Mouse (Mus musculus): ENCODE measurements around the gene Spns2. TPM values are rescaled to one million over a fixed set of nuclear protein-coding genes. Genes with fewer than 3 reads are reported as not detected.

Spns2 gene
- polyA plus RNA-seq, 2 experiments from 2014 or later: not detected

GRCm38 (mm10) chr11:72409649-72410385, 79.9 kb downstream of the Spns2 start:
- ATAC-seq: no peak

GRCm38 (mm10) chr11:72408451-72409170, 81.1 kb downstream of the Spns2 start:
- ATAC-seq: no peak

GRCm38 (mm10) chr11:72407574-72407973, 82.1 kb downstream of the Spns2 start:
- ATAC-seq: no peak

DNA sequence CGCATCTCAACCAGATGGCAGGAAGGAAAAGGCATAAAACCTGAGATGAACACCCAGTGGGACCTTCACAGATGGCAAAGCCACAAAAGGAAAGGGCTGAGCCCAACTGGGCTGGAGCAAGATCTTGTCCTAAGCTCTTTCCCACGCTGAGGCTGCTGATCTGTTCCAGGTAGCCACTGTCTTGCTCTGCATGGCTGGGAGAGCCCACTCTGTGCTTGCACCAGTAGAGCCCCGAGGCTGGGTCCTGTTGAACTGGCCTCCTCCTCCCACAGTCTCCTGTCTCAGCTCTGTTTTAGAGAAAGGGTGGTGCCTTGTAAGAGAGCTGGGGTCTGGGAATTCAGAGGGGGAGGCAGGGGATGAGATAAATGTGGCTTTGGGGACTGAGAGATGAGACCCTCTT, 82.6 kb downstream of the Spns2 start:
- no peak for ATAC-seq

DNA sequence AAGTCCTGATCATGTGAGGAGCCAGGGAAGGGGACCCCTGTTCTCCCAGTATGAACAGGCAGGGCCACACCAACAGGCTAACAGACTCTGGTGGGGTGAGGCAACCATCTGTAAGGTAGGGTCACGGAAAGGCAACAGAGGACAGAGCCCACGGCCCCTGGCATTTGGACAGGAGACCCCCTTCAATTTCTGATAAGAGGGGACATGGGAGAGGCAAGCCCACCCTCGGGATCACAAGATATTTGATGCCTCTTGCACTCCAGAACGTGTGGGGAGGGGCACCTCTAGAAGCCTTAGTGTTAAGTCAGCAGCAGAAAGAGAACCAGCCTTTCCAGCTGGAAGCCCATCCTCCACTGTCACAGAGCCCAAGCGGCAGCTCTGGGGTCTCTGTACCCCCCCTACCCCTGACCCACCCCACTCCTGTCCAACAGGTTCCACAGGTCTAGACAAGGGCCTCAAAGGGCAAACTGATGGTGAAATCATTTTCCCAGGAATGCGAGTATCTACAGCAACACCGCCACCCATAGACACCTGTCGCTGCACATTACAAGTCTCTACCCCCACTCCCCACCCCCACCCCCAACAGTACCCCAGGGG, 83.5 kb downstream of the Spns2 start:
- no peak for ATAC-seq

DNA sequence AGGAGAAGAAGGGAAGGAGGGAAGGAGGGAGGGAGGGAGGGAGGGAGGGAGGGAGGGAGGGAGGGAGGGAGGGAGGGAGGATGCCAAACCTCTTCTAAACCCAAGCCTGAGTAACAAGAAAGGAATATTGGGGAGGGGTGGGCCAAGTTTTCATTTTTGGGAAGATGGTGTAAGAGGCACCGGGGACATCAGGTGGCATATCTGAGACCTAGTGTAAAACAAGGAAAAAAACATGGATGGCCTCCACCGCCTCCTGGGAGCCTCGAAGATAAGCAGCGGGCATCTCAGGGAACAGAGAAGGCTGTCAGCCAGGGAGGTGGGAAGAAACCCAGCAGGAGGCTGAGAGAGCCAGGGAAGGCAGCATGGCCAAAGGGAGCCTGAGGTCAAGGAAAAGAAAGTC, 84.2 kb downstream of the Spns2 start:
- ATAC-seq: no peak

DNA sequence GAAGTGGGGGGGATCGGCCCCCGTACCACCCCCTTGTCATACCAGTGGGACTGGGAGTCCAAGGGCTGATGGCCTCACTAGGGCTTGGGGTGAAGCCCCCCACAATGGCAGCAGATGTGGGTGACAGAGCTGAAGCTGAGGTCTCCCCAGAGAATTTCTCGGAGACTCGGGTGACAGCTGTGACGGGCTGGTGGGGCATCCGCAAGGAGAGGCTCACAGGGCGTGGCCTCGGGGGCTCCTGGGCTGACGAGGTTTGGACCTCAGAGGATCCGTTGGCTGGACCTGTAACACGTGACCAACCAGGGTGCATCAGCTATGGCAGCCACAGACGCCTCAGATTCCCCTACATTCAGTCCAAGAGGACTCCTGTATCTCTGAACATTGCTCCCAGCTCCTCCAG, 86.7 kb downstream of the Spns2 start:
- ATAC-seq: no peak

GRCm38 (mm10) chr11:72402017-72402416, 87.7 kb downstream of the Spns2 start:
- ATAC-seq: no peak

Other genes starting within 250 kb of the Spns2 start
- not detected for gene Slc13a5, start 222.7 kb downstream of the Spns2 start, polyA plus RNA-seq (2017; shearing (Covaris generic))
- gene Xaf1, start 188.3 kb downstream of the Spns2 start, polyA plus RNA-seq (2017; shearing (Covaris generic)): 100 to 1,000 TPM in 1 of 2 experiments, 10 to 100 TPM in 1; 97.3 to 116 TPM
- gene Fbxo39, start 175.5 kb downstream of the Spns2 start, polyA plus RNA-seq (2017; shearing (Covaris generic)): under 1 TPM in 1 of 2 experiments, not detected in 1; 0.96 TPM
- not detected for gene Tekt1, start 127.5 kb downstream of the Spns2 start, polyA plus RNA-seq (2017; shearing (Covaris generic))
- gene Smtnl2, start 78.2 kb downstream of the Spns2 start, polyA plus RNA-seq (2017; shearing (Covaris generic)): under 1 TPM in 1 of 2 experiments, not detected in 1; 0.23 TPM
- gene Ggt6, start 54.4 kb downstream of the Spns2 start, polyA plus RNA-seq (2017; shearing (Covaris generic)): not detected
- gene Mybbp1a, start 48.5 kb downstream of the Spns2 start, polyA plus RNA-seq (2017; shearing (Covaris generic)): 100 to 1,000 TPM in 1 of 2 experiments, 10 to 100 TPM in 1; 73.7 to 102 TPM
- gene Spns3, start 60.6 kb upstream of the Spns2 start, polyA plus RNA-seq (2017; shearing (Covaris generic)): 1 to 10 TPM in 1 of 2 experiments, under 1 TPM in 1; 0.86 to 1.6 TPM
- gene Ube2g1, start 117.4 kb upstream of the Spns2 start, polyA plus RNA-seq (2017; shearing (Covaris generic)): 10 to 100 TPM; 39.8 to 44.8 TPM
- 10 to 100 TPM; 30.3 to 44.4 TPM for gene Ankfy1, start 200.1 kb upstream of the Spns2 start, polyA plus RNA-seq (2017; shearing (Covaris generic))

Data from CD4-positive, CD25-positive, alpha-beta regulatory T cell, adult 4 months (primary cell).